Mouse (Mus musculus) R1 (cell line): ENCODE measurements around the gene Emilin3.

ENCODE experiments used
- DNase-seq: peaks from one replicate; pipeline ENCODE4 v3.0.0-alpha.2; 2018; ENCODE audit warnings: low read depth, low spot score

Gene Emilin3

GRCm38 (mm10) chr2:160916714-160917113 is 4.6 kb upstream of the Emilin3 start:
- no peak for DNase-seq

DNA sequence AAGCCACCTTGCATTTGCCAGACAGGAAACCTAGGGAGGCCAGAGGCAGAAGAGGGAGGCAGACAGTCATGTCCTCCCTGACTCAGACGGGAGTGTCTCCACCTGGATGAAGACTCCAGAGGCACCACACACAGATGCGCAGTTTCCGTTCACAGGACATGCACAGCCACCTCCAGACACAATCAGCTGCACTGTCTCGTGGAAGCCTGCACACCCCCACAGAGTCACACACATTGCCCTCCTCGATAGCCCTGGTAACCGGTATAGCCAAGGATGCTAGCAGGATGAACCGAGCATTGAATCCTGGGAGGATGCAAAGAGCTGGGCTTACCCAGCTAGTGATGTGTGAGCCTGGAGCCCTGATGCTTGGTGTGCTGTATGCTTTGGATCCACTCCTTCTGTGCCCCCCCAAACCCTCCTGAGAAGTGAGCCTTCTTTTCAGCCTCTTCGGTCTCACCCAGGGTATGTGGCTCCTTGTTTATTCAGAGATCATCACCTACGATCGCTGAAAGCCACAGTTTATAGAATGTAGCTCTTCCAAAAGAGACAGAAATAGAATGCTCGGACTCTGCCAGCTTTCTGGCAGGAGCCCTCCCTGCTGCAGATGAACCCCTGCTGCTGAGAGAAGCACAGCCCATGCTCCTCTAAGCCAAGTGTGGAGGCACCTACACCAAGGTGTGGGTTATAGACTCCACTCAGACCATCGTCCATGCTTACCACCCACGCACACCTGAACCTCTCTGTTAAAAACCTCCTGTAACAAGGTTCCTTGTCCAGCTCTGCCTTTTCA is 3.9 kb upstream of the Emilin3 start:
- no peak for DNase-seq

GRCm38 (mm10) chr2:160914656-160915055 is 2.5 kb upstream of the Emilin3 start:
- no peak for DNase-seq

DNA sequence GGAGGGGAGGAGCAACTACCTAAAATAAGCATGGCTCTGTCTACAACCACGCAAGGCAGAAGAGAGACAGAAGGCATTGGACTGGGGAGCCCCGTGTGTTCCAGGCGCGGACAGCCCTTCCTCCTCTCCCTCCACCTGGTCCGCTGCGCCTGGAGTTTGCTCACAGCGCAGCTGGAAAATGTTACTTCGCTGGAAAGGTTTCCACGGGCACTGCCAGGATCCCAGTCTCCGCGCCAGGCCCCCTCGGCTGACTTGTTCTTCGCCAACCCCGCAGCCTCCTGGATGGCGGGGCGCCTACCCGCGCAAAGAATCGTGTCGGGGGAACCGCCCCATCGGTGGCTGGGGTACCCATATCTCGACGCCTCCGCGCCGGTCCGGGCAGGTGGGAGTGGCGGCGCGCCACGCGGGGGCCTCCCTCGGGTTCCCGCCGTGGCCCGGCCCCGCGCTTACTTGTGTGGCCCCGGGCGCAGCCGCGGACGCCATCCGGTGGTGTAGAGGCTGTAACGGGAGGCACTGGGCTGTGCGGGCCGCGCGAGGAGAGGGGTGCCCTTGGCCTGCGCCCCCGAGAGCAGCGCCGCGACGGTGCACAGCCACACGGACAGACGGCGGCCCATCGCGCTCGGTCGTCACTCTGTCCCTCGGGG is 448 bp downstream of the Emilin3 start:
- peak; percentile 28 for DNase-seq

- no peak for DNase-seq
Measured at GRCm38 (mm10) chr2:160910633-160911032, 1.5 kb downstream of the Emilin3 start.

GRCm38 (mm10) chr2:160908607-160909006 is 3.5 kb downstream of the Emilin3 start:
- no peak for DNase-seq

DNA sequence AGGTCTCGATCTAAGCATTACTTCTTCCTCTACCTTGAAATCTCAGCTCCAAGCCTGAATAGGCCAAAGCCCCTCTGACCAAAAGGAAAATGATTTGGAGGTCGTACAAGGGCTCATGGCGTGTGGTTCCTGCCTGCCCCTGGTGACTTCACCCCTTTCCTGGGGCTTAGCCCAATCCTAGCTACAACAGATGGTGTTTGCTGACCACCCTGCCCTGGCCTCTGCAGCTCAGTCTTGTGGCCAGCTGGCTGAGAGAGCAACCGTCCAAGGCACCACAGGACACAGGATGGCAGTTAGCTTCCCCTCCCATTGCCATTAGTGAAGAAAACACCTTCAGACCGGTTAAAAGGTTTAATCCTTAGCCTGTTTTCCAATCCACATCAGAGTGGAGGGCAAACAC is 6.0 kb downstream of the Emilin3 start:
- no peak for DNase-seq

GRCm38 (mm10) chr2:160905301-160905700 is 6.8 kb downstream of the Emilin3 start:
- no peak for DNase-seq

GRCm38 (mm10) chr2:160901656-160902412 is 10.3 kb downstream of the Emilin3 start:
- DNase-seq = no peak

- no peak for DNase-seq
Measured at GRCm38 (mm10) chr2:160891697-160892096, 20.4 kb downstream of the Emilin3 start.

DNA sequence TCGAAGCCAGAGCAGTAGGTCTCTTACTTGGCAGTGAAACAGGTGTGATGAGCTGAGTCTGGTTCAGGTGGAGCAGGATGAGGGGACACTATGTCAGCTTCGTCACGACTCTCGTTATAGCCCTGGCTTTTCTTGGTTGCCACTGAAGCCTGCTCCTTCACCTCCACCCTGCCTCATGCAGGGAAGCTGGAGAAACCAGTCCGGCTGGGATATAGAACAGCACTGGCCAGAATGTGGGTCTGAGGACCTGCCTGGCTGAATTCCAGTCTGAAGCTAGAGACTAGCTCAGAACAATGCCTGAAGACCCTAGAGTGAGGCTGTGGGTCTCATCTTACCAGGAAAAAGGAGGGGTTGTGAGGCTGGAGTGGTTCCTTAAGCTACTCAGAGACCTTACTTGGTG is 21.1 kb downstream of the Emilin3 start:
- no peak for DNase-seq

DNA sequence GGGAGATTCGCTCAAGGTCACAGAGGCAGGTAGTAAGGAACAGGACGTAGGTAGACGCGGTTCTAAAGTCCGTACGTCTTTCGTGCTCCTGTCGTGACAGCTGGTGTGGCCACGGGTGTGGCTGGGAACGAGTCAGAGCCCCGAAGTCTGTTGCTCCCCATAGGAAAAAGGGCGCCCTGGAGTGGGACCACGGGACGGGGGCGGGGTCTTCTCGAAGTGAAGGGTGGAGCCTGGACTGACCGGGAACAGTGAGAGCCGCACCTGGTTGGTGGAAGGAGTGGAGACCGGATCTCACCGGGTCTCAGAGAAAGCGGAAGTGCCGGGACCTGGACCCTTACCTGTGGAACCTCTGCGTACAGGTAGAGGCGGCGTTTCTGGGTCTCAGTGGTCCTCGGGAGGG is 24.3 kb downstream of the Emilin3 start:
- DNase-seq = peak; percentile 87

- DNase-seq = peak; percentile 83
Measured at GRCm38 (mm10) chr2:160887284-160887683, 24.8 kb downstream of the Emilin3 start.

DNA sequence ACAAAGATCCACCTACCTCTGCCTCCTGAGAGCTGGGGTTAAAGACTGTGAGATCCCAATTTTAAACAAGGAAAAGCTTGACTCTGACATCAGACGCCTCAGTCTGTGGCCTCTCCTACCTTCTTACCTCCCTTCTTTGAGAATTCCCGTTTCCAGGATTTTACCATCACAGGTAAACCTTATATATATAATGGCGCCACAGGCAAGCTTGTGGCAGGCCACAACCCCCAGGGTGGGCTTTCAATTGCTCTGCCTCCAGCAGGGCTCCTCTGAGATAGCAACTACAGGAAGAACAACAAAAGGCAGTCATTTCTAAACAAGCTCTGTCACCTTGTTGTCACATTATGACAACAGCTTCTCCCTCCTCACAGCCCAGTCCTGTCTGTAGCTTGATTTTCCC is 25.9 kb downstream of the Emilin3 start:
- no peak for DNase-seq

DNA sequence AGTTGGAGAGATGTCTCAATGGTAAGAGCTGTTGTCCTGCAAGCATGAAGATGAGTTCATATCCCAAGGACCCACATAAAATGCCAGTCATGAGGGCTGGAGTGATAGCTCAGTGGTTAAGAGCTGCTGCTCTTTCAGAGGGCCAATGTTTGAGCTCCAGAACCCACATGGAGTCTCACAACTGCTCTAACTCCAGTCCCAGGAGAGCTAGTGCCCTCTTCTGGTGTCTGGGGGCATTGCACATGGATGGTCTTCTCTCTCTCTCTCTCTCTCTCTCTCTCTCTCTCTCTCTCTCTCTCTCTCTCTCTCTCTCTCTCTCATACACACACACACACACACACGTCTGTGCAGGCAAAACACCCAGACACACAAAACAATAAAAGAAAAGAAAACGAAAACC is 27.3 kb downstream of the Emilin3 start:
- DNase-seq = peak; percentile 68

GRCm38 (mm10) chr2:160883912-160884311 is 28.2 kb downstream of the Emilin3 start:
- no peak for DNase-seq

DNA sequence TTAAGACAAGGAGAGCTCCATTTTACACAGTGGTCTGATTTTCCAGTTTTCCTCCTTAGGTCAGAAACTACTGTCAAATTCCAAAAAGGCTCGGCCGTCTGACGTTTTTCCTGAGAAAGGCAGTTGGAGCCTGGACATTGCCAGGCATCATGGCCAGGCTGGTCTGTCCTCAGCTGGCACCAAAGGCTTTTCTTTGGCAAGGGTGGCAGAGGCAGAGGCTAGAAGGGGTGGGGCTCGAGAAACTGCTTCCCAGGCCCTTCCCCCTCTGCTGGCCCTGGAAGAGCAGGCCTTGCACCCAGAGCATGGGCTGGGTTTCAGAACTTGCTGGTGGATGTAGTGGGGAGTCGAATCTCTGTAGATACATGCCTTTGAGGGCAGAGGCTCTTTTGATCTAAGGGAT is 29.7 kb downstream of the Emilin3 start:
- DNase-seq = no peak

DNA sequence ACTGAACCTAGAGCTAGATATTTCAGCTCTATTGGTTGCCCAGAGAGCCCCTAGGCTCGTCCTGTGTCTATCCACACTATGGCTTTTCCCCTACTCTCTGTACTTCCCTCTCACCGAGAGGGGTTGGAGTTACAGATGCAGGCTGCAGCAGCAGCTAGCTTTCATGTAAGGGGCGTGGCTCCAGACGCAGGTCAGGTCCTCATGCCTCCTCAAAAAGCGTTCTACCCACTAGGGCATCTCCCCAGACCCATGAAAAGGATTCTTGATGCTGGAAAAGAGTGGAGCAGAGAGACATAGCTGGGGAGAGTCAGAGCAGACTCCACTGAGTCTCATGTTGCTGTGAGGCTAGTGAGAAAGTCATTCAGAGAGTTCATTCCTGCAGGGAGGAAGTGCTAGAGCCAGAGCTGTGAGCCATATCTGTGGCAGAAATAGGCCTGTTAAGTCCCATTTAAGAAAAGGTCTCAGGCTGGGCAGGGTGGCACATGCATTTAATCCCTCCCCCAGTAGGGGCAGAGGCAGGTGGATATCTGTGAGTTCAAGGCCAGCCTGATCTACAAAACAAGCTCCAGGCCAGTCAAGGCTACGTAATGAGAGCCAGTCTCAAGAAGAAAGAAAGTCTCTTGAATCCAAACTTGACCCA is 30.5 kb downstream of the Emilin3 start:
- no peak for DNase-seq

- DNase-seq = no peak
Measured at GRCm38 (mm10) chr2:160880453-160881195, 31.5 kb downstream of the Emilin3 start, which contains the start of gene Lpin3. Gene Lpin3, plus strand, starts transcription at chr2:160880670.

DNA sequence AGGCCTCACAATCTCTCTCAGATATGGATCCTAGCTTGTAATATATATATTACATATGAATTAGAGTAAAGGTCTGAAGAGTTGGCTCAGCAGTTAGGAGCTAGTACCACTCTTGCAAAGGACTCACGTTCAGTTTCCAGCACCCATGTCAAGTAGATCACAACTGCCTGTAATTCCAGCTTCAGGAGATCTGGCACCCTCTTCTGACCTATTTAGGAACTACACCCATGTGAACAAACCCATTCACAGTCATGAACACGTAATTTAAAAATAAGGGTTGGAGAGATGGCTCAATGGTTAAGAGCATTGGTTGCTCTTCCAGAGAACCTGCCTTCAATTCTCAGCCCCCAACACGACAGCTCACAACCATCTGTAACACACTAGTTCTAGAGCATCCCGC is 36.0 kb downstream of the Emilin3 start:
- DNase-seq = peak; percentile 83

GRCm38 (mm10) chr2:160874231-160874877 is 37.8 kb downstream of the Emilin3 start:
- DNase-seq = no peak
